Mouse (Mus musculus) midbrain, embryonic 13.5 days (tissue): ENCODE results near the gene Hdac5. TPM values are rescaled to one million over a fixed set of nuclear protein-coding genes. Genes with fewer than 3 reads are reported as not detected.
A peak's percentile ranks its signal among the peaks of the same experiment; 100 is the strongest.

Experiments
- ATAC-seq: fragments of 200-750 bp; cut with Nextera tagmentation; 2 replicates; pipeline ENCODE4 v1.8.0; 2017; ENCODE audit warnings: mild to moderate bottlenecking, moderate TSS enrichment, moderate library complexity
- H3K27ac ChIP-seq: fragments of 300-500 bp; sonication (generic); 2 replicates; pipeline ENCODE4 v1.5.1; 2015; ENCODE audit warnings: inconsistent platforms, mild to moderate bottlenecking, moderate library complexity
- H3K27me3 ChIP-seq: fragments of 300-500 bp; sonication (generic); 2 replicates; pipeline ENCODE4 v1.6.1; 2015; ENCODE audit warnings: mild to moderate bottlenecking, inconsistent platforms
- H3K36me3 ChIP-seq: fragments of 300-500 bp; sonication (generic); 2 replicates; pipeline ENCODE4 v1.6.1; 2015; ENCODE audit warnings: mild to moderate bottlenecking, inconsistent platforms
- H3K4me1 ChIP-seq: fragments of 300-500 bp; sonication (generic); replicated peaks from 2 replicates; pipeline ENCODE4 v1.6.1; 2015; ENCODE audit warnings: inconsistent platforms
- H3K4me2 ChIP-seq: fragments of 300-500 bp; sonication (generic); replicated peaks from 2 replicates; pipeline ENCODE4 v1.6.1; 2015; ENCODE audit warnings: moderate library complexity, mild to moderate bottlenecking, inconsistent platforms
- H3K4me3 ChIP-seq: fragments of 300-500 bp; sonication (generic); replicated peaks from 2 replicates; pipeline ENCODE4 v1.5.1; 2015; ENCODE audit warnings: mild to moderate bottlenecking, inconsistent platforms
- H3K9ac ChIP-seq: fragments of 300-500 bp; sonication (generic); replicated peaks from 2 replicates; pipeline ENCODE4 v1.6.1; 2015; ENCODE audit warnings: mild to moderate bottlenecking, inconsistent platforms
- H3K9me3 ChIP-seq: fragments of 300-500 bp; sonication (generic); 2 replicates; pipeline ENCODE4 v1.6.1; 2016; ENCODE audit warnings: mild to moderate bottlenecking, inconsistent platforms
- WGBS: fragments of 180-500 bp; shearing (Covaris S2); methylation state at CpG from one replicate; pipeline ENCODE4 v1.1.7; 2015; 5-methylcytosine and 5-hydroxymethylcytosine counted together
- polyA plus RNA-seq: library from polyadenylated mRNA; unstranded; fragments of >200 nt; fragmentation: Nextera tagmentation; extraction: Ambion mirVana; gene quantifications from 2 replicates; pipeline ENCODE4 v1.2.1, GENCODE M21; 2015

Gene Hdac5
- polyA plus RNA-seq, 1 experiment from 2014 or later, result 106 TPM

GRCm38 (mm10) chr11:102257514-102257913 is 27.5 kb upstream of the Hdac5 start:
- Histone ChIP-seq H3K4me1 (peaks cover 12% of the 10 kb centered on the region), H3K27ac (no peak overlapping the region), H3K9ac (no peak overlapping the region), H3K27me3 (no peaks in the 10 kb centered on the region), H3K4me2 (no peak overlapping the region), H3K9me3 (no peaks in the 10 kb centered on the region), H3K36me3 (peaks cover 13% of the 10 kb centered on the region), H3K4me3 (no peak overlapping the region)
- no peak for ATAC-seq
- 31% methylated on average over 9 of the region's 9 CpGs for WGBS

GRCm38 (mm10) chr11:102249351-102250090 is 19.6 kb upstream of the Hdac5 start:
- WGBS, result 10% methylated on average over 9 of the region's 9 CpGs

GRCm38 (mm10) chr11:102248630-102249230 is 18.8 kb upstream of the Hdac5 start, which contains the start of gene BC030867:
BC030867 (plus strand) TSS chr11:102248882.
- Histone ChIP-seq H3K4me1 (peaks cover 29% of the 10 kb centered on the region), H3K9ac (peak within 1 kb of the TSS; percentile 58), H3K27ac (no peak within 1 kb of the TSS), H3K4me2 (peak within 1 kb of the TSS; percentile 79), H3K27me3 (no peaks in the 10 kb centered on the region), H3K4me3 (peak within 1 kb of the TSS; percentile 49), H3K36me3 (no peaks in the 10 kb centered on the region), H3K9me3 (no peaks in the 10 kb centered on the region)
- peak; percentile 58 for ATAC-seq
- WGBS, result under 1% methylated on average over 41 of the region's 41 CpGs

More at GRCm38 (mm10) chr11:102249351-102250090, 19.6 kb upstream of the Hdac5 start:
- Histone ChIP-seq H3K4me2 (peak overlapping the region; percentile 79), H3K4me1 (peaks cover 27% of the 10 kb centered on the region), H3K27ac (no peak overlapping the region), H3K9ac (peak overlapping the region; percentile 58), H3K4me3 (peak overlapping the region; percentile 49), H3K27me3 (no peaks in the 10 kb centered on the region), H3K9me3 (no peaks in the 10 kb centered on the region), H3K36me3 (no peaks in the 10 kb centered on the region)
- ATAC-seq, result no peak

- 84% methylated on average over 4 of the region's 4 CpGs for WGBS
- H3K4me3 ChIP-seq, result no peak overlapping the region
- H3K4me1 ChIP-seq, result peaks cover 29% of the 10 kb centered on the region
- H3K27me3 ChIP-seq, result no peaks in the 10 kb centered on the region
- no peaks in the 10 kb centered on the region for H3K36me3 ChIP-seq
- H3K4me2 ChIP-seq, result no peak overlapping the region
- no peak overlapping the region for H3K27ac ChIP-seq
- no peak overlapping the region for H3K9ac ChIP-seq
- ATAC-seq, result no peak
- H3K9me3 ChIP-seq, result no peaks in the 10 kb centered on the region
Measured at GRCm38 (mm10) chr11:102246871-102247270, 16.9 kb upstream of the Hdac5 start.

- no peak overlapping the region for H3K9ac ChIP-seq
- no peak for ATAC-seq
- WGBS, result 88% methylated on average over 6 of the region's 6 CpGs
- H3K4me1 ChIP-seq, result peaks cover 29% of the 10 kb centered on the region
- no peaks in the 10 kb centered on the region for H3K9me3 ChIP-seq
- H3K27me3 ChIP-seq, result no peaks in the 10 kb centered on the region
- H3K36me3 ChIP-seq, result no peaks in the 10 kb centered on the region
- H3K4me3 ChIP-seq, result no peak overlapping the region
- H3K4me2 ChIP-seq, result no peak overlapping the region
- H3K27ac ChIP-seq, result no peak overlapping the region
Measured at GRCm38 (mm10) chr11:102246273-102246635, 16.3 kb upstream of the Hdac5 start.

- Histone ChIP-seq H3K4me1 (peaks cover 29% of the 10 kb centered on the region), H3K4me2 (peak overlapping the region; percentile 80), H3K9me3 (no peaks in the 10 kb centered on the region), H3K4me3 (peak overlapping the region; percentile 42), H3K9ac (peak overlapping the region; percentile 67), H3K27me3 (no peaks in the 10 kb centered on the region), H3K27ac (peak overlapping the region; percentile 65), H3K36me3 (no peaks in the 10 kb centered on the region)
- peak; percentile 18; the same call in 1 of the 2 replicates for ATAC-seq
- 45% methylated on average over 14 of the region's 14 CpGs for WGBS
Measured at GRCm38 (mm10) chr11:102245581-102246272, 15.8 kb upstream of the Hdac5 start.

- Histone ChIP-seq H3K9me3 (no peaks in the 10 kb centered on the region), H3K4me1 (peaks cover 29% of the 10 kb centered on the region), H3K4me2 (peak overlapping the region; percentile 80), H3K9ac (peak overlapping the region; percentile 67), H3K27ac (peak overlapping the region; percentile 65), H3K27me3 (no peaks in the 10 kb centered on the region), H3K36me3 (no peaks in the 10 kb centered on the region), H3K4me3 (peak overlapping the region; percentile 42)
- WGBS, result under 1% methylated on average over 32 of the region's 32 CpGs
- peak; percentile 83 for ATAC-seq
Measured at GRCm38 (mm10) chr11:102244926-102245449, 15.0 kb upstream of the Hdac5 start.

GRCm38 (mm10) chr11:102241874-102242273 is 11.9 kb upstream of the Hdac5 start:
- ATAC-seq, result no peak
- no peaks in the 10 kb centered on the region for H3K27me3 ChIP-seq
- no peak overlapping the region for H3K4me2 ChIP-seq
- no peaks in the 10 kb centered on the region for H3K36me3 ChIP-seq
- H3K27ac ChIP-seq, result no peak overlapping the region
- H3K9me3 ChIP-seq, result no peaks in the 10 kb centered on the region
- H3K4me1 ChIP-seq, result peaks cover 20% of the 10 kb centered on the region
- 53% methylated on average over 5 of the region's 5 CpGs for WGBS
- no peak overlapping the region for H3K4me3 ChIP-seq
- H3K9ac ChIP-seq, result no peak overlapping the region

GRCm38 (mm10) chr11:102241246-102241645 is 11.3 kb upstream of the Hdac5 start:
- peaks cover 22% of the 10 kb centered on the region for H3K4me1 ChIP-seq
- no peak overlapping the region for H3K4me3 ChIP-seq
- H3K27me3 ChIP-seq, result no peaks in the 10 kb centered on the region
- no peak for ATAC-seq
- 89% methylated on average over 5 of the region's 5 CpGs for WGBS
- H3K4me2 ChIP-seq, result no peak overlapping the region
- no peaks in the 10 kb centered on the region for H3K9me3 ChIP-seq
- no peaks in the 10 kb centered on the region for H3K36me3 ChIP-seq
- no peak overlapping the region for H3K9ac ChIP-seq
- H3K27ac ChIP-seq, result no peak overlapping the region

- H3K9me3 ChIP-seq, result no peaks in the 10 kb centered on the region
- H3K36me3 ChIP-seq, result no peaks in the 10 kb centered on the region
- ATAC-seq, result no peak
- no peak overlapping the region for H3K4me3 ChIP-seq
- no peak overlapping the region for H3K27ac ChIP-seq
- H3K4me1 ChIP-seq, result peaks cover 18% of the 10 kb centered on the region
- H3K27me3 ChIP-seq, result no peaks in the 10 kb centered on the region
- WGBS, result 89% methylated on average over 6 of the region's 6 CpGs
- no peak overlapping the region for H3K9ac ChIP-seq
- H3K4me2 ChIP-seq, result no peak overlapping the region
Measured at GRCm38 (mm10) chr11:102240636-102241035, 10.7 kb upstream of the Hdac5 start.

GRCm38 (mm10) chr11:102236022-102236421 is 6.1 kb upstream of the Hdac5 start:
- H3K4me1 ChIP-seq, result peaks cover 5% of the 10 kb centered on the region; the same call in 1 of the 2 replicates
- 72% methylated on average over 2 of the region's 2 CpGs for WGBS
- no peak overlapping the region for H3K4me3 ChIP-seq
- no peak overlapping the region for H3K9ac ChIP-seq
- no peak overlapping the region for H3K27ac ChIP-seq
- H3K27me3 ChIP-seq, result no peaks in the 10 kb centered on the region
- no peaks in the 10 kb centered on the region for H3K36me3 ChIP-seq
- no peak overlapping the region for H3K4me2 ChIP-seq
- no peak for ATAC-seq
- no peaks in the 10 kb centered on the region for H3K9me3 ChIP-seq
